Mouse (Mus musculus) heart, postnatal 0 days (tissue): ENCODE results near the gene Map1lc3b. TPM values are rescaled to one million over a fixed set of nuclear protein-coding genes. Genes with fewer than 3 reads are reported as not detected.

Experiments
- ATAC-seq: fragments of 200-750 bp; cut with Nextera tagmentation; 2 replicates; pipeline ENCODE4 v1.8.0; 2017; ENCODE audit warnings: low read depth, moderate number of reproducible peaks, moderate library complexity; ENCODE audit not compliant: insufficient read depth
- DNase-seq: peaks from one replicate; pipeline ENCODE4 v3.0.0-alpha.2; 2016; ENCODE audit warnings: low spot score
- H3K27ac ChIP-seq: fragments of 300-500 bp; sonication (generic); 2 replicates; pipeline ENCODE4 v1.5.1; 2014; ENCODE audit warnings: low read depth, mild to moderate bottlenecking
- H3K27me3 ChIP-seq: fragments of 300-500 bp; sonication (generic); 2 replicates; pipeline ENCODE4 v1.6.1; 2014; ENCODE audit warnings: low read length, mixed read lengths; ENCODE audit not compliant: control insufficient read depth, insufficient read depth
- H3K36me3 ChIP-seq: fragments of 300-500 bp; sonication (generic); replicated peaks from 2 replicates; pipeline ENCODE4 v1.6.1; 2014; ENCODE audit warnings: low read length, mixed read lengths; ENCODE audit not compliant: control insufficient read depth, insufficient read depth
- H3K4me1 ChIP-seq: fragments of 300-500 bp; sonication (generic); 2 replicates; pipeline ENCODE4 v1.6.1; 2014; ENCODE audit warnings: antibody characterized with exemption; ENCODE audit not compliant: control insufficient read depth, insufficient read depth
- H3K4me2 ChIP-seq: fragments of 300-500 bp; sonication (generic); 2 replicates; pipeline ENCODE4 v1.6.1; 2014; ENCODE audit warnings: low read depth, mild to moderate bottlenecking, low read length, moderate library complexity
- H3K4me3 ChIP-seq: fragments of 300-500 bp; sonication (generic); 2 replicates; pipeline ENCODE4 v1.5.1; 2014; ENCODE audit warnings: low read depth, low read length
- H3K9ac ChIP-seq: fragments of 300-500 bp; sonication (generic); replicated peaks from 2 replicates; pipeline ENCODE4 v1.6.1; 2014; ENCODE audit warnings: low read depth, low read length, mixed read lengths
- H3K9me3 ChIP-seq: fragments of 300-500 bp; sonication (generic); replicated peaks from 2 replicates; pipeline ENCODE4 v1.6.1; 2016; ENCODE audit warnings: low read length; ENCODE audit not compliant: control insufficient read depth
- CTCF ChIP-seq: IDR thresholded peaks from 2 replicates; pipeline ENCODE4 v1.5.1; 2016; ENCODE audit warnings: antibody characterized with exemption, control low read depth, low read depth
- EP300 ChIP-seq: IDR thresholded peaks from 2 replicates; pipeline ENCODE4 v1.6.1; 2016; ENCODE audit warnings: antibody characterized with exemption, low read depth
- WGBS: fragments of 180-500 bp; shearing (Covaris S2); extraction: QIAGEN DNeasy Blood & Tissue Kit; methylation state at CpG from one replicate; pipeline ENCODE4 v1.1.7; 2014; 5-methylcytosine and 5-hydroxymethylcytosine counted together
- polyA plus RNA-seq: library from polyadenylated mRNA; unstranded; fragments of >200 nt; fragmentation: Nextera tagmentation; extraction: Ambion mirVana; gene quantifications from 2 replicates; pipeline ENCODE4 v1.2.1, GENCODE M21; 2015
- total RNA-seq: library from RNA; depleted of rRNA; stranded (reverse); fragments of >200 nt; gene quantifications from 2 replicates; pipeline ENCODE4 v1.2.3, GENCODE M21; 2014; ENCODE audit warnings: low replicate concordance

The Map1lc3b gene
- total and polyA plus RNA-seq, 2 experiments from 2014 or later = 186 to 313 TPM

GRCm38 (mm10) chr8:121562941-121563351 lies 27.2 kb upstream of the Map1lc3b start:
- TF ChIP-seq EP300 (peak; percentile 98), CTCF (no peak)
- no peaks in the 10 kb centered on the region for H3K27me3 ChIP-seq
- H3K4me2 ChIP-seq = 0 out of 2 replicates have a peak overlapping the region, but pooled peaks have one; percentile 2
- DNase-seq (peak; percentile 84), ATAC-seq (peak; percentile 94)
- H3K9ac ChIP-seq = no peak overlapping the region
- WGBS = 25% methylated on average over 9 of the region's 9 CpGs
- H3K4me1 ChIP-seq = peaks cover 7% of the 10 kb centered on the region
- no peaks in the 10 kb centered on the region for H3K9me3 ChIP-seq
- peaks cover 26% of the 10 kb centered on the region for H3K36me3 ChIP-seq
- H3K27ac ChIP-seq = peak overlapping the region; percentile 89
- H3K4me3 ChIP-seq = no peak overlapping the region

- Histone ChIP-seq H3K36me3 (peaks cover 21% of the 10 kb centered on the region), H3K27me3 (no peaks in the 10 kb centered on the region), H3K9ac (0 out of 2 replicates have a peak overlapping the region, but pooled peaks have one; percentile 23), H3K4me1 (peaks cover 7% of the 10 kb centered on the region), H3K4me3 (no peak overlapping the region), H3K27ac (peak overlapping the region; percentile 89), H3K4me2 (no peak overlapping the region), H3K9me3 (no peaks in the 10 kb centered on the region)
- ATAC-seq (no peak), DNase-seq (no peak)
- 77% methylated on average over 6 of the region's 6 CpGs for WGBS
- TF ChIP-seq EP300 = no peak
- no peak for TF ChIP-seq CTCF
These were observed 26.5 kb upstream of the Map1lc3b start for GRCm38 (mm10) chr8:121563701-121564100.

GRCm38 (mm10) chr8:121568321-121568720 lies 21.8 kb upstream of the Map1lc3b start:
- Histone ChIP-seq H3K4me1 (peaks cover 6% of the 10 kb centered on the region; the same call in 1 of the 2 replicates), H3K27me3 (no peaks in the 10 kb centered on the region)
- WGBS = 78% methylated on average over 6 of the region's 6 CpGs

GRCm38 (mm10) chr8:121570335-121570734 lies 19.8 kb upstream of the Map1lc3b start:
- DNase-seq (no peak), ATAC-seq (no peak)
- Histone ChIP-seq H3K36me3 (no peaks in the 10 kb centered on the region), H3K4me1 (peaks cover 9% of the 10 kb centered on the region; the same call in 1 of the 2 replicates), H3K4me2 (peak overlapping the region; percentile 12; the same call in 1 of the 2 replicates), H3K27ac (no peak overlapping the region), H3K9me3 (no peaks in the 10 kb centered on the region), H3K9ac (no peak overlapping the region), H3K4me3 (no peak overlapping the region), H3K27me3 (no peaks in the 10 kb centered on the region)
- TF ChIP-seq CTCF = no peak
- no peak for TF ChIP-seq EP300
- WGBS = 73% methylated on average over 21 of the region's 21 CpGs

More at GRCm38 (mm10) chr8:121568321-121568720, 21.8 kb upstream of the Map1lc3b start:
- Histone ChIP-seq H3K4me3 (no peak overlapping the region), H3K9me3 (no peaks in the 10 kb centered on the region), H3K9ac (no peak overlapping the region), H3K36me3 (0 out of 2 replicates have a peak, but pooled peaks cover 5% of the 10 kb centered on the region), H3K27ac (no peak overlapping the region), H3K4me2 (no peak overlapping the region)
- DNase-seq (no peak), ATAC-seq (no peak)
- TF ChIP-seq CTCF = no peak
- TF ChIP-seq EP300 = no peak

GRCm38 (mm10) chr8:121570801-121571200 lies 19.4 kb upstream of the Map1lc3b start:
- WGBS = 81% methylated on average over 17 of the region's 17 CpGs
- no peak overlapping the region for H3K4me3 ChIP-seq
- DNase-seq (no peak), ATAC-seq (no peak)
- H3K4me1 ChIP-seq = peaks cover 9% of the 10 kb centered on the region; the same call in 1 of the 2 replicates
- H3K4me2 ChIP-seq = peak overlapping the region; percentile 12; the same call in 1 of the 2 replicates
- no peak overlapping the region for H3K27ac ChIP-seq
- no peak for TF ChIP-seq EP300
- no peak for TF ChIP-seq CTCF
- no peak overlapping the region for H3K9ac ChIP-seq
- H3K36me3 ChIP-seq = no peaks in the 10 kb centered on the region
- no peaks in the 10 kb centered on the region for H3K9me3 ChIP-seq
- no peaks in the 10 kb centered on the region for H3K27me3 ChIP-seq

GRCm38 (mm10) chr8:121572121-121572520 lies 18.0 kb upstream of the Map1lc3b start:
- Histone ChIP-seq H3K4me1 (peaks cover 15% of the 10 kb centered on the region), H3K9ac (no peak overlapping the region)

More at GRCm38 (mm10) chr8:121572121-121572520, 18.0 kb upstream of the Map1lc3b start:
- H3K27ac ChIP-seq = no peak overlapping the region
- no peak overlapping the region for H3K4me2 ChIP-seq
- DNase-seq = no peak
- no peak for ATAC-seq
- H3K9me3 ChIP-seq = no peaks in the 10 kb centered on the region
- WGBS = 77% methylated on average over 7 of the region's 7 CpGs
- H3K36me3 ChIP-seq = no peaks in the 10 kb centered on the region
- TF ChIP-seq CTCF (no peak), EP300 (no peak)
- no peaks in the 10 kb centered on the region for H3K27me3 ChIP-seq
- H3K4me3 ChIP-seq = no peak overlapping the region
